Comparison of ENCODE assay signal across 8 mouse cellular contexts in the genomic region with DNA sequence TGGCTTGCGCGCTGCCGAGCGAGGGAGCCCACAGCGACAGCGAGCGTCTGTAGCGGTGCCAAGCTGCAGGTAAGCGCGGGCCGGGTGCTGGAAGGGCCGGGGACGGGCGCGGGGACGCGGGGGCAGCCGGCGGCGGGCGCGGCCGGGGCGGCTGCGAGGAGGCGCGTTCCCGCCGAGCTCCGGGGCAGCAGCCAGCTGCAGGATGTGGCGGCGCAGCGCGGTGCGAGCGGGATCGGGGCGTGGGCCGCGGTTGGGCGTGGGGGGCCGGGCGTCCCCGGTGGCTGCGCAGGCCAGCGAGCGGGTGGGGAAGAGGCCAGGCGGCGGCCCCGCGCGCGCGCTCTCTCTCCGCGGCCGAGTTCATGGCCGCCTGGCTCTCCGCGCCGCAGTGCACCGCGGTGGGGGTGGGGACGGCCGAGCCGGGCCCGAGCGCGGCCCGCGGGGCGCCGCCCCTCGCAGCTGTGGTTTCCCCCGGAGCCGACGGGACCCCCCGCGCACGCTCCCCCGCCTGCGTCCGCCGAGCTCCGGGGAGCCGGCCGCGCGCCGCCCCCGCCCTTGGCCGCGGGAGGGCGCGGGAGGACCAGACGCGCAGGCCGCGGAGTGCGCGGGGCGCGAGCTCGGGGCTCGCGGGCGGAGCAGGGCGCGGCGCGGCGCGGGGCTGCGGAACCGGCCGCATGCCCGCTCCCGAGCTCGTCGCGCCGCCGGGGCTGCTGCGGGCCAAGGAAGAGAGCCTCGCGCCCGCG. TPM values are rescaled to one million over a fixed set of nuclear protein-coding genes. Genes with fewer than 3 reads are reported as not detected.
DNase-seq lines count a peak whose midpoint lies in the region; ATAC-seq and TF ChIP-seq lines count a peak whose summit lies in the region.

No protein-coding gene starts in this region.

- H3K36me3 ChIP-seq in intestine, postnatal 0 days (ENCODE audit: control insufficient read depth, insufficient read depth), result peaks cover 13% of the 10 kb centered on the region

- peak overlapping the region; percentile 92 for H3K9ac ChIP-seq in intestine, postnatal 0 days (ENCODE audit: low read depth, low read length)

- no peaks in the 10 kb centered on the region for H3K9me3 ChIP-seq in intestine, postnatal 0 days (ENCODE audit: control insufficient read depth)

- peak; percentile 21; the same call in 1 of the 2 replicates for TF ChIP-seq CTCF in intestine, postnatal 0 days (IDR thresholded peaks at IDR 0.05; ENCODE audit: low read depth)

- H3K4me1 ChIP-seq in intestine, postnatal 0 days (replicated peaks; ENCODE audit: control insufficient read depth, insufficient read depth, low read length), result no peaks in the 10 kb centered on the region

- peak overlapping the region; percentile 82 for H3K4me3 ChIP-seq in intestine, postnatal 0 days (ENCODE audit: low read depth, low read length)

- H3K27me3 ChIP-seq in intestine, postnatal 0 days (replicated peaks; ENCODE audit: control insufficient read depth, insufficient read depth, low read length), result no peaks in the 10 kb centered on the region

- H3K27ac ChIP-seq in intestine, postnatal 0 days (ENCODE audit: low read depth, low read length), result peak overlapping the region; percentile 99

- ATAC-seq in intestine, postnatal 0 days, result peak; percentile 71

- peak; percentile 89 for DNase-seq in adrenal gland, postnatal 14 days
- peak; percentile 51 for DNase-seq in embryo, embryonic 11.5 days (ENCODE audit: low read depth, low spot score)
- DNase-seq in gastrocnemius, postnatal 4 days (ENCODE audit: low spot score in 2 of 2), result peak; percentile 75 to 83
- DNase-seq in left cerebral cortex, postnatal 36 days (ENCODE audit: low spot score in 2 of 2), result peak; percentile 75 to 87
- peak; percentile 65 for DNase-seq in mesoderm, embryonic 11.5 days (ENCODE audit: low read depth, low spot score)
- peak; percentile 55 to 58 for DNase-seq in right cerebral cortex, postnatal 36 days (ENCODE audit: low spot score in 2 of 2)
- peak; percentile 66 to 73 for DNase-seq in urinary bladder, postnatal 36 days (ENCODE audit: low spot score in 2 of 2)

- intact Hi-C loops in left cerebral cortex, postnatal 36 days (cut with DNase I), result loop anchor here (1.0 kb wide), 1 partner anchor 34 kb away; no protein-coding TSS in a partner anchor

- WGBS in intestine, postnatal 0 days, result under 1% methylated on average over 78 of the region's 128 CpGs

- H3K4me2 ChIP-seq in intestine, postnatal 0 days (replicated peaks; ENCODE audit: low read depth), result peak overlapping the region; percentile 82

RNA-seq across cellular contexts. Expression of a gene that starts 0.5 kb away (rescaled TPM):
- 16.9 and 17.6 TPM in 2 replicates for total RNA-seq in adrenal gland, postnatal 14 days (2021)
- 10 to 100 TPM; 12.7 to 14.2 TPM for total RNA-seq in gastrocnemius, postnatal 4 days (2021)
- 6.3 and 6.8 TPM in 2 replicates for polyA plus RNA-seq in intestine, postnatal 0 days (2015; fragmentation: Nextera tagmentation; extraction: Ambion mirVana)
- total RNA-seq in left cerebral cortex, postnatal 36 days (2021), result 10 to 100 TPM; 23.2 to 24.0 TPM

RNA-seq across cellular contexts. Expression of a gene that starts 55.8 kb away (rescaled TPM):
- not detected in 2 replicates for total RNA-seq in adrenal gland, postnatal 14 days (2021)
- total RNA-seq in gastrocnemius, postnatal 4 days (2021), result not detected
- not detected in 2 replicates for polyA plus RNA-seq in intestine, postnatal 0 days (2015; fragmentation: Nextera tagmentation; extraction: Ambion mirVana)
- 1 to 10 TPM; 4.5 to 5.6 TPM for total RNA-seq in left cerebral cortex, postnatal 36 days (2021)

Comparison
In these comparisons a context has a peak if more than half of its experiments do, and no peak if none do; other contexts are left out.
1. Peak in every context shown above with its lines: DNase-seq, ATAC-seq, H3K4me3 ChIP-seq and H3K27ac ChIP-seq.